Mouse (Mus musculus) midbrain, embryonic 12.5 days (tissue): ENCODE measurements around the gene Tmem63a. TPM values are rescaled to one million over a fixed set of nuclear protein-coding genes. Genes with fewer than 3 reads are reported as not detected.
A peak's percentile ranks its signal among the peaks of the same experiment; 100 is the strongest.

Experiments
- ATAC-seq: fragments of 200-750 bp; cut with Nextera tagmentation; 2 replicates; pipeline ENCODE4 v1.8.0; 2017; ENCODE audit warnings: low read depth, moderate TSS enrichment, moderate library complexity; ENCODE audit not compliant: low FRiP score
- H3K27ac ChIP-seq: fragments of 300-500 bp; sonication (generic); replicated peaks from 2 replicates; pipeline ENCODE4 v1.5.1; 2016; ENCODE audit warnings: mild to moderate bottlenecking
- H3K27me3 ChIP-seq: fragments of 300-500 bp; sonication (generic); 2 replicates; pipeline ENCODE4 v1.6.1; 2016; ENCODE audit warnings: mild to moderate bottlenecking
- H3K36me3 ChIP-seq: fragments of 300-500 bp; sonication (generic); 2 replicates; pipeline ENCODE4 v1.6.1; 2016
- H3K4me1 ChIP-seq: fragments of 300-500 bp; sonication (generic); 2 replicates; pipeline ENCODE4 v1.6.1; 2016
- H3K4me2 ChIP-seq: fragments of 300-500 bp; sonication (generic); replicated peaks from 2 replicates; pipeline ENCODE4 v1.6.1; 2016; ENCODE audit warnings: mild to moderate bottlenecking, moderate library complexity
- H3K4me3 ChIP-seq: fragments of 300-500 bp; sonication (generic); 2 replicates; pipeline ENCODE4 v1.5.1; 2016; ENCODE audit warnings: mild to moderate bottlenecking
- H3K9ac ChIP-seq: fragments of 300-500 bp; sonication (generic); replicated peaks from 2 replicates; pipeline ENCODE4 v1.6.1; 2016; ENCODE audit warnings: mild to moderate bottlenecking, moderate library complexity
- H3K9me3 ChIP-seq: fragments of 300-500 bp; sonication (generic); 2 replicates; pipeline ENCODE4 v1.6.1; 2016; ENCODE audit warnings: mild to moderate bottlenecking
- WGBS: fragments of 180-500 bp; shearing (Covaris S2); methylation state at CpG from one replicate; pipeline ENCODE4 v1.1.7; 2016; 5-methylcytosine and 5-hydroxymethylcytosine counted together
- polyA plus RNA-seq: library from polyadenylated mRNA; unstranded; fragments of >200 nt; fragmentation: Nextera tagmentation; extraction: Ambion mirVana; gene quantifications from 2 replicates; pipeline ENCODE4 v1.2.1, GENCODE M21; 2016

The Tmem63a gene
- polyA plus RNA-seq, 1 experiment from 2014 or later, result 2.9 TPM

DNA sequence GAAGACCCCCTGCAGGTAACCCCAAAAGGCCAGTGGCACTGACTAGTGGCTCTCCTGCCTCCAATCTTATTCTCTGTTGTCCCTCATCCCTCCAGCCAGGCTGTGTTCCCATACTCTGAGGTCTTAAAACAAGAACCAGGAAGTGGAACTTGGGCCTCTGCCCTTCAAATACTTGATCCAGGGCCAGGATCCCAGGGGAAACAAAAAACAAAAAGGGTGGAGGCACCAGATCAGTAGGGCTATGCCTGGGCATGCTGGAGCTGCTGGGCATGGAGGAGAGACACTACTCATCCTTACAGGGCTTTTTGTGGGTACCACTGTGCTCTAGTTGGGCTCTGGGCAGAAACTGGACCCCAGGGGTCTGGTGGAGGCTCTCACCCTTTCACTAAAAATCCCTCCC, 73.4 kb downstream of the Tmem63a start:
- Histone ChIP-seq H3K36me3 (no peaks in the 10 kb centered on the region), H3K27me3 (peaks cover 35% of the 10 kb centered on the region), H3K9me3 (no peaks in the 10 kb centered on the region), H3K4me2 (no peak overlapping the region; the same call in 1 of the 2 replicates), H3K27ac (no peak overlapping the region), H3K4me1 (peaks cover 19% of the 10 kb centered on the region), H3K9ac (no peak overlapping the region), H3K4me3 (no peak overlapping the region)
- no peak for ATAC-seq

- Histone ChIP-seq H3K36me3 (no peaks in the 10 kb centered on the region), H3K27ac (no peak overlapping the region), H3K4me1 (peaks cover 19% of the 10 kb centered on the region), H3K4me2 (peak overlapping the region; percentile 100), H3K9me3 (no peaks in the 10 kb centered on the region), H3K27me3 (peaks cover 35% of the 10 kb centered on the region), H3K9ac (no peak overlapping the region), H3K4me3 (no peak overlapping the region)
- no peak for ATAC-seq
- WGBS, result 67% methylated on average over 4 of the region's 4 CpGs
These were observed 73.9 kb downstream of the Tmem63a start for GRCm38 (mm10) chr1:181016045-181016444.

GRCm38 (mm10) chr1:181016532-181017131, 74.5 kb downstream of the Tmem63a start:
- ATAC-seq, result peak; percentile 53
- Histone ChIP-seq H3K4me3 (peak overlapping the region; percentile 53), H3K9ac (peak overlapping the region; percentile 44), H3K27ac (no peak overlapping the region), H3K9me3 (no peaks in the 10 kb centered on the region), H3K4me2 (peak overlapping the region; percentile 100), H3K36me3 (no peaks in the 10 kb centered on the region), H3K4me1 (peaks cover 19% of the 10 kb centered on the region), H3K27me3 (peaks cover 35% of the 10 kb centered on the region)
- WGBS, result 3% methylated on average over 21 of the region's 21 CpGs

- Histone ChIP-seq H3K4me2 (peak overlapping the region; percentile 100), H3K27ac (no peak overlapping the region), H3K27me3 (peaks cover 35% of the 10 kb centered on the region), H3K4me1 (peaks cover 19% of the 10 kb centered on the region), H3K9ac (peak overlapping the region; percentile 44; the same call in 1 of the 2 replicates), H3K4me3 (peak overlapping the region; percentile 53), H3K9me3 (no peaks in the 10 kb centered on the region), H3K36me3 (no peaks in the 10 kb centered on the region)
- under 1% methylated on average over 22 of the region's 22 CpGs for WGBS
- ATAC-seq, result peak; percentile 78
These were observed 75.1 kb downstream of the Tmem63a start for GRCm38 (mm10) chr1:181017212-181017711.

GRCm38 (mm10) chr1:181017890-181018420, 75.8 kb downstream of the Tmem63a start:
- 76% methylated on average over 13 of the region's 13 CpGs for WGBS
- no peak; the same call in 1 of the 2 replicates for ATAC-seq
- Histone ChIP-seq H3K9me3 (no peaks in the 10 kb centered on the region), H3K36me3 (no peaks in the 10 kb centered on the region), H3K4me1 (peaks cover 19% of the 10 kb centered on the region), H3K27me3 (peaks cover 35% of the 10 kb centered on the region), H3K4me3 (no peak overlapping the region), H3K27ac (no peak overlapping the region), H3K4me2 (no peak overlapping the region), H3K9ac (no peak overlapping the region)

GRCm38 (mm10) chr1:181020756-181021487, 78.8 kb downstream of the Tmem63a start, which contains the start of gene Ephx1:
Gene Ephx1 (minus strand): TSS chr1:181020904.
- no peak within 1 kb of the TSS for H3K4me2 ChIP-seq
- H3K4me1 ChIP-seq, result peaks cover 17% of the 10 kb centered on the region
- H3K9ac ChIP-seq, result no peak within 1 kb of the TSS
- no peak for ATAC-seq
- peaks cover 28% of the 10 kb centered on the region for H3K27me3 ChIP-seq
- H3K27ac ChIP-seq, result no peak within 1 kb of the TSS
- no peaks in the 10 kb centered on the region for H3K36me3 ChIP-seq
- no peak within 1 kb of the TSS for H3K4me3 ChIP-seq
- WGBS, result 63% methylated on average over 5 of the region's 5 CpGs
- H3K9me3 ChIP-seq, result no peaks in the 10 kb centered on the region

GRCm38 (mm10) chr1:181021488-181021865, 79.3 kb downstream of the Tmem63a start:
- Histone ChIP-seq H3K27ac (no peak overlapping the region), H3K36me3 (no peaks in the 10 kb centered on the region), H3K9me3 (no peaks in the 10 kb centered on the region), H3K4me2 (no peak overlapping the region), H3K4me3 (no peak overlapping the region), H3K27me3 (peaks cover 23% of the 10 kb centered on the region), H3K4me1 (peaks cover 11% of the 10 kb centered on the region), H3K9ac (no peak overlapping the region)
- no peak for ATAC-seq
- 76% methylated on average over 7 of the region's 7 CpGs for WGBS

DNA sequence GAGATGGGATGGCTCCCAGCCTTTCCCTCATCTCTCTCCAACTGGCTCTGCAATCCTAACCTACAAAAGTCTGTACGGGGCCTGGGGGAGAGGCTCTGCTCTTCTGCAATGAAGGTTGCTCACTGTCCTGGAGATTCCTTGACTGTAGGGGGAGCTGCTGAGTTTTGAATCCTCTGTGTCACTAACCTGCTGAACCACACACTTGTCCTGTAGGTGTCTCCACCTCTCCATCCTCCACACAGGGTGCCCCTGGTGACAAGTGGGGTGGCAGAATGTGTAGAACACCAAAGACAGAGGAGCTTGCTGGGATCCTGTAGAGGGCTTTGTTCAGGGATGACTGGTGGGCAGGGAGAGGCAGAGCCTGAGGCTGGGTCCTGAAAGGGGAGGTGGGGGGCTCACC, 80.1 kb downstream of the Tmem63a start:
- Histone ChIP-seq H3K4me2 (no peak overlapping the region), H3K9me3 (no peaks in the 10 kb centered on the region), H3K36me3 (no peaks in the 10 kb centered on the region), H3K4me3 (no peak overlapping the region), H3K27me3 (peaks cover 18% of the 10 kb centered on the region), H3K27ac (no peak overlapping the region), H3K9ac (no peak overlapping the region), H3K4me1 (peaks cover 3% of the 10 kb centered on the region; the same call in 1 of the 2 replicates)
- peak; percentile 30; the same call in 1 of the 2 replicates for ATAC-seq
- WGBS, result 22% methylated on average over 1 of the region's 1 CpGs

Other genes starting within 250 kb of the Tmem63a start
- 0.08 TPM in 1 of 2 replicates, not detected in the other for gene Mixl1, start 245.3 kb upstream of the Tmem63a start, polyA plus RNA-seq
- 27.4 and 29.3 TPM in 2 replicates for gene Acbd3, start 216.3 kb upstream of the Tmem63a start, polyA plus RNA-seq
- 3,369 and 3,552 TPM in 2 replicates for gene H3f3a, start 128.4 kb upstream of the Tmem63a start, polyA plus RNA-seq
- 36.3 and 36.7 TPM in 2 replicates for gene Sde2, start 91.2 kb upstream of the Tmem63a start, polyA plus RNA-seq
- not detected in 2 replicates for gene Lefty2, start 49.2 kb upstream of the Tmem63a start, polyA plus RNA-seq
- gene Pycr2, start 38.1 kb upstream of the Tmem63a start, polyA plus RNA-seq, result 94.0 and 98.4 TPM in 2 replicates
- 0.56 and 1.6 TPM in 2 replicates for gene Lefty1, start 7.3 kb upstream of the Tmem63a start, polyA plus RNA-seq
- 0.94 and 1.1 TPM in 2 replicates for gene Ephx1, start 78.6 kb downstream of the Tmem63a start, polyA plus RNA-seq
- gene 9130409I23Rik, start 108.9 kb downstream of the Tmem63a start, polyA plus RNA-seq, result 0.12 TPM in 1 of 2 replicates, not detected in the other
- 43.3 and 46.9 TPM in 2 replicates for gene Nvl, start 201.9 kb downstream of the Tmem63a start, polyA plus RNA-seq
- 78.7 and 85.2 TPM in 2 replicates for gene Cnih4, start 202.3 kb downstream of the Tmem63a start, polyA plus RNA-seq